Mouse (Mus musculus): Measurements from ENCODE around the gene Sult6b1. TPM values are rescaled to one million over a fixed set of nuclear protein-coding genes. Genes with fewer than 3 reads are reported as not detected.

Gene Sult6b1
- polyA plus RNA-seq, 1 experiment from 2014 or later: 0.16 TPM

- Histone ChIP-seq H3K9me3 (replicated peaks; ENCODE audit: control insufficient read depth, low read length) (no peaks in the 10 kb centered on the region), H3K4me3 (ENCODE audit: low read length) (no peak overlapping the region), H3K27ac (ENCODE audit: low read length) (no peak overlapping the region), H3K36me3 (ENCODE audit: control insufficient read depth, insufficient read depth) (peaks cover 23% of the 10 kb centered on the region), H3K4me2 (ENCODE audit: low read depth, low read length) (no peak overlapping the region), H3K9ac (ENCODE audit: low read length) (no peak overlapping the region), H3K27me3 (ENCODE audit: control insufficient read depth, insufficient read depth, low read length) (no peaks in the 10 kb centered on the region), H3K4me1 (ENCODE audit: control insufficient read depth, insufficient read depth, low read length) (no peaks in the 10 kb centered on the region)
- no peak for ATAC-seq (replicated peaks; ENCODE audit: extremely low read depth, insufficient read depth, low FRiP score)
- 87% methylated on average over 10 of the region's 10 CpGs for WGBS
Observed at GRCm38 (mm10) chr17:78856243-78856642, 50.5 kb downstream of the Sult6b1 start.

GRCm38 (mm10) chr17:78842271-78842928 lies 64.4 kb downstream of the Sult6b1 start:
- Histone ChIP-seq H3K27ac (ENCODE audit: low read length) (no peak overlapping the region), H3K4me3 (ENCODE audit: low read length) (no peak overlapping the region), H3K4me2 (ENCODE audit: low read depth, low read length) (no peak overlapping the region), H3K27me3 (ENCODE audit: control insufficient read depth, insufficient read depth, low read length) (no peaks in the 10 kb centered on the region), H3K4me1 (ENCODE audit: control insufficient read depth, insufficient read depth, low read length) (no peaks in the 10 kb centered on the region), H3K36me3 (ENCODE audit: control insufficient read depth, insufficient read depth) (peaks cover 53% of the 10 kb centered on the region), H3K9me3 (replicated peaks; ENCODE audit: control insufficient read depth, low read length) (no peaks in the 10 kb centered on the region), H3K9ac (ENCODE audit: low read length) (no peak overlapping the region)
- no peak for ATAC-seq (replicated peaks; ENCODE audit: extremely low read depth, insufficient read depth, low FRiP score)
- 92% methylated on average over 7 of the region's 7 CpGs for WGBS

- no peaks in the 10 kb centered on the region for H3K9me3 ChIP-seq (replicated peaks; ENCODE audit: control insufficient read depth, low read length)
- peaks cover 20% of the 10 kb centered on the region for H3K36me3 ChIP-seq (ENCODE audit: control insufficient read depth, insufficient read depth)
- WGBS: 28% methylated on average over 2 of the region's 2 CpGs
- peak overlapping the region; percentile 84 for H3K27ac ChIP-seq (ENCODE audit: low read length)
- 0 out of 2 replicates have a peak, but pooled peaks cover 5% of the 10 kb centered on the region for H3K4me1 ChIP-seq (ENCODE audit: control insufficient read depth, insufficient read depth, low read length)
- H3K4me2 ChIP-seq (ENCODE audit: low read depth, low read length): peak overlapping the region; percentile 91
- no peaks in the 10 kb centered on the region for H3K27me3 ChIP-seq (ENCODE audit: control insufficient read depth, insufficient read depth, low read length)
- H3K4me3 ChIP-seq (ENCODE audit: low read length): peak overlapping the region; percentile 94
- no peak for ATAC-seq (replicated peaks; ENCODE audit: extremely low read depth, insufficient read depth, low FRiP score)
- peak overlapping the region; percentile 76 for H3K9ac ChIP-seq (ENCODE audit: low read length)
Observed at GRCm38 (mm10) chr17:78836056-78836455, 70.7 kb downstream of the Sult6b1 start.

- Histone ChIP-seq H3K36me3 (ENCODE audit: control insufficient read depth, insufficient read depth) (peaks cover 18% of the 10 kb centered on the region), H3K27me3 (ENCODE audit: control insufficient read depth, insufficient read depth, low read length) (no peaks in the 10 kb centered on the region), H3K4me3 (ENCODE audit: low read length) (peak within 1 kb of the TSS; percentile 94), H3K27ac (ENCODE audit: low read length) (peak within 1 kb of the TSS; percentile 89), H3K9ac (ENCODE audit: low read length) (peak within 1 kb of the TSS; percentile 96), H3K9me3 (replicated peaks; ENCODE audit: control insufficient read depth, low read length) (no peaks in the 10 kb centered on the region), H3K4me2 (ENCODE audit: low read depth, low read length) (peak within 1 kb of the TSS; percentile 91), H3K4me1 (ENCODE audit: control insufficient read depth, insufficient read depth, low read length) (0 out of 2 replicates have a peak, but pooled peaks cover 5% of the 10 kb centered on the region)
- ATAC-seq (replicated peaks; ENCODE audit: extremely low read depth, insufficient read depth, low FRiP score): peak; percentile 98
- whole genome bisulfite sequencing: under 1% methylated on average over 81 of the region's 81 CpGs
Observed at GRCm38 (mm10) chr17:78834856-78835835, 71.6 kb downstream of the Sult6b1 start, which contains the start of the genes Heatr5b and Gpatch11. Gene Heatr5b (minus strand): TSS chr17:78835364. Gene Gpatch11 (plus strand): TSS chr17:78835567.

Other genes starting within 250 kb of the Sult6b1 start
- 12.4 and 12.7 TPM in 2 replicates for gene Strn, start 169.8 kb downstream of the Sult6b1 start, polyA plus RNA-seq (2015; fragmentation: Nextera tagmentation; extraction: Ambion mirVana)
- 24.7 and 28.7 TPM in 2 replicates for gene Heatr5b, start 71.6 kb downstream of the Sult6b1 start, polyA plus RNA-seq (2015; fragmentation: Nextera tagmentation; extraction: Ambion mirVana)
- 38.5 and 43.7 TPM in 2 replicates for gene Gpatch11, start 71.4 kb downstream of the Sult6b1 start, polyA plus RNA-seq (2015; fragmentation: Nextera tagmentation; extraction: Ambion mirVana)
- gene Eif2ak2, start 24.4 kb downstream of the Sult6b1 start, polyA plus RNA-seq (2015; fragmentation: Nextera tagmentation; extraction: Ambion mirVana): 9.6 and 10.4 TPM in 2 replicates
- 80.1 and 83.0 TPM in 2 replicates for gene Cebpzos, start 9.5 kb upstream of the Sult6b1 start, polyA plus RNA-seq (2015; fragmentation: Nextera tagmentation; extraction: Ambion mirVana)
- 25.3 and 29.8 TPM in 2 replicates for gene Cebpz, start 30.1 kb upstream of the Sult6b1 start, polyA plus RNA-seq (2015; fragmentation: Nextera tagmentation; extraction: Ambion mirVana)
- 63.5 and 66.1 TPM in 2 replicates for gene Ndufaf7, start 30.1 kb upstream of the Sult6b1 start, polyA plus RNA-seq (2015; fragmentation: Nextera tagmentation; extraction: Ambion mirVana)
- gene Prkd3, start 113.8 kb upstream of the Sult6b1 start, polyA plus RNA-seq (2015; fragmentation: Nextera tagmentation; extraction: Ambion mirVana): 23.1 and 24.0 TPM in 2 replicates
- gene Qpct, start 144.9 kb upstream of the Sult6b1 start, polyA plus RNA-seq (2015; fragmentation: Nextera tagmentation; extraction: Ambion mirVana): 18.6 and 24.8 TPM in 2 replicates